Mouse (Mus musculus) testis, adult 2 months (tissue): ENCODE results near the gene Slc16a11.

Experiments
- CTCF ChIP-seq: fragments of 200-500 bp; IDR thresholded peaks from 2 replicates; pipeline ENCODE4 v1.5.1; 2012; ENCODE audit warnings: low read depth, mild to moderate bottlenecking, inconsistent platforms, low read length, moderate library complexity; ENCODE audit not compliant: control insufficient read depth, insufficient read depth, insufficient replicate concordance
- POLR2A ChIP-seq: fragments of 200-500 bp; IDR thresholded peaks from 2 replicates; pipeline ENCODE4 v1.6.1; 2012; ENCODE audit warnings: low read depth, mild to moderate bottlenecking, inconsistent platforms, low read length, moderate library complexity; ENCODE audit not compliant: control insufficient read depth

GRCm38 (mm10) chr11:70219873-70220272 is 7.3 kb downstream of the Slc16a11 start:
- TF ChIP-seq CTCF (no peak), POLR2A (no peak)
